Mouse (Mus musculus): ENCODE measurements around the gene C7.
"Not testable (repeated sequence)": the region's sequence is repeated elsewhere in the genome, so short reads cannot be mapped to it uniquely, and the experiment has no call there.

The C7 gene

GRCm38 (mm10) chr15:5063635-5064034, at the start of gene C7:
C7 (minus strand) TSS chr15:5063740.
- peak; percentile 24 for DNase-seq (ENCODE audit: low spot score)

- no peak for DNase-seq (ENCODE audit: low spot score)
Measured at GRCm38 (mm10) chr15:5112651-5113050, 49.1 kb upstream of the C7 start.

- no peak for DNase-seq (ENCODE audit: low spot score)
Measured at GRCm38 (mm10) chr15:5108655-5109040, 45.1 kb upstream of the C7 start.

GRCm38 (mm10) chr15:5107686-5108654, 44.4 kb upstream of the C7 start, which contains the start of gene Card6:
Card6 (minus strand) TSS chr15:5108539.
- DNase-seq (ENCODE audit: low spot score), result no peak

- no peak for DNase-seq (ENCODE audit: low spot score)
Measured at GRCm38 (mm10) chr15:5106293-5106692, 42.8 kb upstream of the C7 start.

GRCm38 (mm10) chr15:5105891-5106290, 42.4 kb upstream of the C7 start:
- no peak for DNase-seq (ENCODE audit: low spot score)

GRCm38 (mm10) chr15:5102312-5102711, 38.8 kb upstream of the C7 start:
- DNase-seq (ENCODE audit: low spot score), result no peak

- no peak for DNase-seq (ENCODE audit: low spot score)
Measured at GRCm38 (mm10) chr15:5097376-5097775, 33.8 kb upstream of the C7 start.

- DNase-seq (ENCODE audit: low spot score), result no peak
Measured at GRCm38 (mm10) chr15:5095534-5096301, 32.2 kb upstream of the C7 start.

- DNase-seq (ENCODE audit: low spot score), result no peak
Measured at GRCm38 (mm10) chr15:5090131-5090530, 26.6 kb upstream of the C7 start.

- peak; percentile 35 for DNase-seq (ENCODE audit: low spot score)
Measured at GRCm38 (mm10) chr15:5088850-5089608, 25.5 kb upstream of the C7 start.

GRCm38 (mm10) chr15:5086162-5086561, 22.6 kb upstream of the C7 start:
- peak; percentile 58 for DNase-seq (ENCODE audit: low spot score)

GRCm38 (mm10) chr15:5081235-5081634, 17.7 kb upstream of the C7 start:
- no peak for DNase-seq (ENCODE audit: low spot score)

GRCm38 (mm10) chr15:5068801-5069518, 5.4 kb upstream of the C7 start:
- DNase-seq (ENCODE audit: low spot score), result peak; percentile 82

GRCm38 (mm10) chr15:5045560-5046284, 17.8 kb downstream of the C7 start:
- peak; percentile 60 for DNase-seq (ENCODE audit: low spot score)

GRCm38 (mm10) chr15:5029256-5029655, 34.3 kb downstream of the C7 start:
- no peak for DNase-seq (ENCODE audit: low spot score)

- DNase-seq (ENCODE audit: low spot score), result not testable (repeated sequence)
Measured at GRCm38 (mm10) chr15:5023479-5024265, 39.9 kb downstream of the C7 start.

- no peak for DNase-seq (ENCODE audit: low spot score)
Measured at GRCm38 (mm10) chr15:5009644-5010107, 53.9 kb downstream of the C7 start.

- DNase-seq (ENCODE audit: low spot score), result no peak
Measured at GRCm38 (mm10) chr15:5003503-5004196, 59.9 kb downstream of the C7 start.

Data from embryo, embryonic 10 days (tissue).